Mouse (Mus musculus) olfactory bulb, adult 2 months (tissue): ENCODE data around the gene Pla2g4e. TPM values are rescaled to one million over a fixed set of nuclear protein-coding genes. Genes with fewer than 3 reads are reported as not detected.

Source experiments
- H3K27ac ChIP-seq: fragments of 200-500 bp; 2 replicates; pipeline ENCODE4 v1.5.1; 2012; ENCODE audit warnings: low read depth, low read length; ENCODE audit not compliant: insufficient read depth
- H3K4me1 ChIP-seq: fragments of 200-500 bp; 2 replicates; pipeline ENCODE4 v1.6.1; 2012; ENCODE audit warnings: low read length; ENCODE audit not compliant: control insufficient read depth, insufficient read depth
- H3K4me3 ChIP-seq: fragments of 200-500 bp; 2 replicates; pipeline ENCODE4 v1.5.1; 2012; ENCODE audit warnings: mild to moderate bottlenecking, low read depth, low read length, moderate library complexity; ENCODE audit not compliant: insufficient read depth
- CTCF ChIP-seq: fragments of 200-500 bp; IDR thresholded peaks from 2 replicates; pipeline ENCODE4 v1.5.1; 2012; ENCODE audit warnings: low read depth, mild to moderate bottlenecking, low read length, moderate library complexity; ENCODE audit not compliant: insufficient read depth
- POLR2A ChIP-seq: fragments of 200-500 bp; IDR thresholded peaks from 2 replicates; pipeline ENCODE4 v1.6.1; 2012; ENCODE audit warnings: mild to moderate bottlenecking, low read depth, low read length, moderate library complexity; ENCODE audit not compliant: insufficient read depth
- WGBS: fragments of 180-500 bp; shearing (Covaris S2); methylation state at CpG from one replicate; pipeline ENCODE4 v1.1.7; 2018; 5-methylcytosine and 5-hydroxymethylcytosine counted together
- polyA plus RNA-seq: library from polyadenylated mRNA; stranded (reverse); fragments of >200 nt; gene quantifications from 2 replicates; pipeline ENCODE4 v1.2.4, GENCODE M21; 2012; ENCODE audit warnings: low replicate concordance; ENCODE audit not compliant: missing spikeins, insufficient read depth, insufficient read length

Pla2g4e gene
- not detected in 2 replicates for polyA plus RNA-seq

DNA sequence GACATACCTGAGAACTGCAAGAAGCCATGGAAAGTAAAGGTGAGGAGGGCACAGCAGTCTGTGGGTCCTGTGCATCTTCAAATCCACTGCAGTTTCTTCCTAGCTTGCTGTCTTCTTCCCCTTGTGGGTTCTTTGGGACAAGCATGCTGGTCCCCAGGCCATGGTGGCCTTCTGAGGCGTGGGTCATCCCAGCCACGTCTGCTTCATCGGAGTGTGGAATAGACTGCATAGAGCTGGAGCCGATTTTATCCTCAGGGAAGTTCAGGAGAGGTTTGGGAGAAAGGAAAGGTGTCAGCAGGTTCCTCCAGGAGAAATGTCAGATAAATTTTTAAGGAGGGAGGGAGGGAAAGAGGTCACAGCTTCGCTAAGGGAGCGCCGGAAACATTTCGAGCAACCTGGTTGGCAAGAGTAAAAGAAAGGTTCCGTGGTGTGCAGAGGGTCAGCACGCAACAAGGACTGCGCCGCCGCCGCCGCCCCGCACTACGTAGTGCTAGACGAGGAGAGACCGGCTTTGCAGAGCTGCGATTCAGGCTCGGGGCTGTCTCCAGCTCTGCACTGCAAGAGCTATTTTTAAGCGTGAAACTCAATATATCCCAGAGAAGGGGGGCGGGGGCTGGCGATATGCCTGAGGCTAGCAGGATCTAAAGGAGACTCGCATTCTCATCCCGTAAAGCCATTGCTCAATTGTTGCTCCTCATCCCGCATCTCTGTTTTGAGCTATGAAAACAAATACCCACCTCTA, at the start of gene Pla2g4e:
Pla2g4e (minus strand) TSS at position 657 of the 742 bp plus-strand sequence.
- 2% methylated on average over 27 of the region's 27 CpGs for WGBS
- peak within 1 kb of the TSS; percentile 55 for H3K27ac ChIP-seq
- peak; percentile 22; the same call in 1 of the 2 replicates for TF ChIP-seq POLR2A
- 0 out of 2 replicates have a peak, but pooled peaks have one; percentile 4 for TF ChIP-seq CTCF
- peaks cover 8% of the 10 kb centered on the region for H3K4me1 ChIP-seq
- H3K4me3 ChIP-seq, result peak within 1 kb of the TSS; percentile 46

DNA sequence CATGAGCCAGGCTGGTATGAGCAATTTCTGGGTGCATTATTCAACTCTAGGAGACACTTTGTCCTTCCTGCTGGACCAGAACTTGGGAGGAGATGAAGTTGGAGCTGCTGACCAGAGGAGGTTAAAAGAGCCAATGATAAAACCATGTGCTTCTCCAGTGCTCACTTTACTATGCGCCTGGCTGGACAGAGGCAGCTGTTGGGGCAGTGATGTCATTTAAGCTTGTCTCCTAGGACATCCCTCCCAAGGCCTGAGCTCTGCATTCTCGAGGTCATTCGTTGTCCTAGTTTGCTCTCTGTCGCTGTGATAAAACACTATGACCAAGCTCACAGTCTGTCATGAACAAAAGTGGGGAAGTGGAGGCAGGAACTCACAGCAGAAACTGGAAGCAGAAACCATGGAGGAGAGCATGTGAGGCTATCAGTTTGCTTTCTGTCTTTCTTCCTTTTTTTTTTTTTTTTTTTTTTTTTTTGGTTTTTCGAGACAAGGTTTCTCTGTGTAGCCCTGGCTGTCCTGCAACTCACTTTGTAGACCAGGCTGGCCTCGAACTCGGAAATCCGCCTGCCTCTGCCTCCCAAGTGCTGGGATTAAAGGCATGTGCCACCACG, 46.4 kb upstream of the Pla2g4e start:
- Histone ChIP-seq H3K4me3 (no peak overlapping the region), H3K27ac (no peak overlapping the region), H3K4me1 (no peaks in the 10 kb centered on the region)
- 86% methylated on average over 8 of the region's 9 CpGs for WGBS
- TF ChIP-seq POLR2A, result no peak
- TF ChIP-seq CTCF, result no peak

DNA sequence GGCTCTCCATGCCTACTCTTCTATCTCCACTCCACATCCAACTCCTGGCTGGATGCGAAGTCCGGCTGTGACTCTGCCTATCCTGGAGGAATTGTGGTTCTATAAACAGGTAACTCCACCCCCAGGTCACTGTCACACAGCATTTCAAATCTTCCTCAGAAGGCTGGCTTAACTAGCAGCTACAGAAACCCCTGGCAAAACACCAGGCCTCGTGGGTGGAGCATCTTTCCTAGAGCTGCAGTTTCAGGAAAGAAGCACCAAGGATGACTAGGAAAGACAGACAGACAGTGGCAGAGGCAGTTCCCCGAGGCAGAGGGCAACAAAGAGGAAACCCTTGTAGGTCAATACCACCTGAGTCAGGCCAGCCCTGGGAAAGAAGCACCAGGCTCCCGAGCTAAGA, 43.9 kb upstream of the Pla2g4e start, which contains the start of gene Pla2g4d:
Pla2g4d (minus strand) TSS at position 203 of the 400 bp plus-strand sequence.
- WGBS, result 69% methylated on average over 5 of the region's 5 CpGs
- H3K4me1 ChIP-seq, result no peaks in the 10 kb centered on the region
- H3K27ac ChIP-seq, result no peak within 1 kb of the TSS
- H3K4me3 ChIP-seq, result no peak within 1 kb of the TSS
- TF ChIP-seq POLR2A (no peak), CTCF (no peak)

DNA sequence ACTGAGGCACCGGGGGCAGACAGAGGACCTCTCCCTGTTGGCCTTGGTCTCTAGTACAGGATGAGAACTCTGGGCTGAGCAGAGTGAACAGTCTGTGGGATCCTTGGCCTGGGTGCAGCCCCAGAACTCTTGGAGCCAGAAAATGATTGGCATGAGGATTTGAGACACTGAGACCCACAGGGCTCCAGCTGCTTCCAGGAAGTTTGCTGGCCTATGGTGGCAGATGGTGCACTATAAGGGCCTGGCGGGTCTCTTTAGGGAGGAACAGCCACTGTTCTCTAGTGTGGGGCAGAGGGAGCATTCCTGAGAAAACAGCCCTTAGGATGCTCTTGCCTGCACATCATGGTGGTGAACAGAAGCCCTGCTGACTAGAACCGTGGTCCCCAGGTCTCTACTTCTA, 43.3 kb upstream of the Pla2g4e start:
- WGBS, result 89% methylated on average over 3 of the region's 3 CpGs
- Histone ChIP-seq H3K27ac (no peak overlapping the region), H3K4me3 (no peak overlapping the region), H3K4me1 (no peaks in the 10 kb centered on the region)
- TF ChIP-seq POLR2A (no peak), CTCF (no peak)

DNA sequence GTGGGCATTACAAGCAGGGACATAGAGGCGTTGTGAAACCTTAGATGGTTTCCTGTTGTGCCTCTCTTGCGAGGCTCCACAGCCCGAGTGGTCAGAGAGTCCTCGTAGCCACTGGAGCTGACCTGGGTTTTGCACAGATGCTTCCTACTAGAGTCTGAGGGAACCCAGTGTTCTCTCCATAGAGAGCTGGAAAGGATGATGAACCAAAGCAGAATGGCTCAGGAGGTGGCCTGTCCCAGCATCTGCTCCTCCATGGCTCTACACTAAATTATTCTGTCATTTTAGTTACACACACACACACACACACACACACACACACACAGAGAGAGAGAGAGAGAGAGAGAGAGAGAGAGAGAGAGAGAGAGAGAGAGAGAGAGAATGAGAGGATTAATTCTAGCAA, 40.5 kb upstream of the Pla2g4e start:
- TF ChIP-seq POLR2A (no peak), CTCF (no peak)
- WGBS, result 78% methylated on average over 4 of the region's 4 CpGs
- no peaks in the 10 kb centered on the region for H3K4me1 ChIP-seq
- no peak overlapping the region for H3K4me3 ChIP-seq
- no peak overlapping the region for H3K27ac ChIP-seq

DNA sequence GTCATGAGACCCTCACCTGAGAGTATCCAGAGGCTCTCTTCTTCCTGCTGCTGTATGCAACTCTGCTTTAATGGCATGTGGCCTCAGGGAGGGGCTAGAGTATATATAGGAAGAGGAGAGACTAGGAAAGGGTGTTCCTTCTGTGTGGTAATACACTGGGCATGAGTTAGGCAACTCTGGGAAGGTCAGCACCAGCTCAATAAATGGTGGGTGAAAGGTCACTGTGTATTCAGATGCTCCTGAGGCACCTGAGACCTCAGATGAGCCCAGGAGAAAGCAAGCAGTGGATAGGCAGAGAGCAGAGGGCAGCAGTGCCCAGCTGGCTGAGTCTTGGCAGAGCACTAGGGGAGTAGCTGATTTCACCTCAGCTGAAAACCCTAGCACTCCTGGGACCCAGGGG, 39.6 kb upstream of the Pla2g4e start:
- Histone ChIP-seq H3K4me1 (no peaks in the 10 kb centered on the region), H3K4me3 (no peak overlapping the region), H3K27ac (no peak overlapping the region)
- no peak for TF ChIP-seq POLR2A
- TF ChIP-seq CTCF, result no peak

DNA sequence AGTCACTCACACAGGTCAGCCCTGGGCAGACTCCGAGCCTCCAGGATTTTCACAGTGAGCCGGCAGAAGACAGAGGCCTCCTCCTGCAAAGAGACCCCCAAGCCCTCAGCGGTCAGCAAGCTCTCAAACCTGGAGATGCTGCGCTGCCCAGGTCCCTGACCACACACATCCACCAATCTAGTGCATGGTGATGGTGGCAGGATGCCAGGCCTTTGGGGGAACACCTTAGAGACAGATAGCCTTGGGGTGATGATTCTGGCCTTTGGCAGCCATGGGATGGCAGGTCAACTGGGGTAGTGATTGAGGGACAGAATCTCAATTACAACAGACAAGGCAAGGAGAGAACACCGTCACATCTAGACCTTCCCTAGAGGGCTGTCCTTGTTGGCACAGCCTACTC, 39.0 kb upstream of the Pla2g4e start:
- H3K27ac ChIP-seq, result no peak overlapping the region
- no peak for TF ChIP-seq CTCF
- no peak for TF ChIP-seq POLR2A
- no peak overlapping the region for H3K4me3 ChIP-seq
- 87% methylated on average over 5 of the region's 5 CpGs for WGBS
- no peaks in the 10 kb centered on the region for H3K4me1 ChIP-seq

DNA sequence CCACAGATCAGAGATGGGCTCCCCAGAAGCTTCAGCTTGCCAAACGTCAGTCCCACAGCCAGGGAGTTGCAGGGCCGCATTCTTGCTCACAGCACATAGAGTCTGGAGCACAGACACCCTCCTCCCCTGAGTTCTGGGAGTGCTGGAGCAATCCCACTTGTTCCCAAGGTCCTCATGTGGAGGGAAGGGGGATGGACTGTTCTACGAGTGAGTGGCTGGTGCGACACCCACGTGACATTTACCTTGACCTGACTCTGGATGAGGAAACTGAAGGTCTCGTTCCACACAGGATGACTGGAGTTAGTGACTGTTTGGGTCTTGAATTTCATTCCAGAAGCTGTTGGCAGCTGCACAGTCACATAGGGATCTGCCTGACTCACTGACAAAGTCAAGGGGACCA, 38.4 kb upstream of the Pla2g4e start:
- H3K27ac ChIP-seq, result no peak overlapping the region
- no peak overlapping the region for H3K4me3 ChIP-seq
- whole genome bisulfite sequencing, result 68% methylated on average over 6 of the region's 6 CpGs
- H3K4me1 ChIP-seq, result no peaks in the 10 kb centered on the region
- TF ChIP-seq POLR2A, result no peak
- no peak for TF ChIP-seq CTCF

DNA sequence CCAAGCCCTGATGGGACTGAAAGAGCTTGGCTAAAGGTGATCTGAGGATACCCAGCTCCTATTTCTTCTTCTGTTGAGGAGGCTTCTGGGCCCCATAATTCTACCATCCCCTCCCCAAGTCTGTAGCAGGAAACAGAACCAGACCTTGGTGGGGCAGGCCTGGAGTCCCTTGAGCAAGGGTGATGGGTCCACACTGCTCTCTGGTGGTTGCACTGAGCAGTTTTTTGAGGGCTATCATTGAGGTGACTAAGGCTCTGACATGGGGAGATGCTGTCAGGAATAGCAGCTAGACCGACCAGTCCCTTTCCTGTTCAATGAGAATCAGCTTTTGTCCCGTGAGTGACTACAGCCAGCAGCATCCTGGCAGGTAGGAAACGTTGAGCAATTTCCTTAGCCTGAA, 36.1 kb upstream of the Pla2g4e start:
- H3K27ac ChIP-seq, result no peak overlapping the region
- H3K4me3 ChIP-seq, result no peak overlapping the region
- TF ChIP-seq POLR2A (no peak), CTCF (no peak)
- no peaks in the 10 kb centered on the region for H3K4me1 ChIP-seq
- 73% methylated on average over 3 of the region's 3 CpGs for WGBS
